Mouse (Mus musculus) layer of hippocampus, adult 9-10 months (tissue): ENCODE measurements around the gene Nlrc5.

ENCODE experiments used
- DNase-seq: peaks from one replicate; pipeline ENCODE4 v3.0.0; 2022; ENCODE audit warnings: low spot score

The Nlrc5 gene

DNA sequence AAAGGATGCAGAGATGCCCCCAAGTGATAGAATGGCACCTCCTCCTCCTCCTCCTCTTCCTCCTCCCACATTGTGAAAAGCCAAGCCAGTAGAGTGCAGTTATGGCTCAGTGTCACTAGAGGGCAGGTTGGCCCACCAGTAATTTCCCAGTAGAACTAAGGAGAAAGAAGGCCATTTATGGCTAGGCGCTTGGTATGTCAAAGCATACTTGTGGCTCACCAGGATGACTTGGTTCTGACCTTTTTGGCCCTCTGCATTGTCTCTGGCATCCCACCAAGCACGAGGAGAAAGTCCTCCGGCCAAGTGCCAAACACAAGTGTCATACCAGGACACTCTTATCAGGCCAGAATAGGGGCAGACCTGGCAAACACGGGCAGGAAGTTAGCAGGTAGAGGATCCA, 94.1 kb downstream of the Nlrc5 start:
- peak; percentile 39 for DNase-seq

GRCm38 (mm10) chr8:94529875-94530274, 95.7 kb downstream of the Nlrc5 start:
- DNase-seq, result no peak

DNA sequence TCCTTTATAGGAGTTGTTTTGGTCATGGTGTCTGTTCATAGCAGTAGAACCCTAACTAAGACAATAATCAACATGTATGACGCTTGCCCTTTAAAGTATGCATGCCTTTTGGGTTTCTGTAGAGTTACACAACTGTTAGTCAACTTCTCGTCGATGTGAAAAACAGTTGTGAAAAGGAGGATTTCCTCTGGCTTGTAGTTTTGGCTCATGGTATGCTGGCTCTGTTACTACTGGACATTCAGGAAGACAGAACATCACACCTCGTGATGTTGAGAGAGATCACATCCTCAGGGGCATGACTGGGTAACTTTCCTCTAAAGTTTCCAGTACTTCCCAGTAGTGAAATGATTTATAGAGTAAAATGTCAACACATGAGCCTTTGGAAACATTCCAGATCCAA, 96.5 kb downstream of the Nlrc5 start:
- no peak for DNase-seq

DNA sequence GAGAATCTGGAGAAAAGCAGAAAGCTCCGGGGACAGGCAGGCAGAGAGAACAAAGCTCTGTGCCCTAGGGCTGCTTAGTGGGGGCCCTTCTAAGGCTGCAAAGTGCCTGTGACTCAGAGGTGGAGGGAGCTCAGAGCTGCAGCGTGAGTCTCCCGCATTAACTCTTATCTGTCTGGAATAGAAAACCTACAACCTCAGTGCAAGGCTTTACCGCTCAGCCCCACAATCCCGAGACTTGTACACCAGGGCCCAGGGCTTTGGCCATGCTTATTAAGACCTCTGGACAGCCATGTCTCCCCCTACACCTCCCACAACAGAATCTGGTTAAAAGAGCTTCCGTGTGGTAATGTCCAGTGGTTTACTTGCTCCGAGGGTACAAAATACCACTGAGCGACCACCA, 97.8 kb downstream of the Nlrc5 start:
- no peak for DNase-seq

DNA sequence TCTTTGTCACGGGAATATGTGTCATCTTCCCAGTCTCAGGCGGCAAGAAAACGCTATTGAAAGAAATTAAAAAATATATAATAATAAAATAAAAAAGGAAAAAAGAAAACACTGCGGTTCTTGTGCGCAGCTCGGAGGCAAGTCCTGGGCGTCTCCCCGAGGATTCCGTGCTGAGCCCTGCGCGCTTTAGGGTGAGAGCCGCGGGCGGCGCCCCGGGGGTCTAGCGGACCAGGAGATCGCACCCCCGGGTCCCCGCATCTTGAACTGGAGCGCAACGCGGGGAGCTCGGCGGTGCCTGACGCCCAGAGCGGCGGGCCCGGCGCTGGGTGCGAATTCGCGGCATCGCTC, 98.3 kb downstream of the Nlrc5 start:
- no peak for DNase-seq

- DNase-seq, result no peak
Measured at GRCm38 (mm10) chr8:94532873-94533671, 98.9 kb downstream of the Nlrc5 start, which contains the start of gene Cpne2. Gene Cpne2, plus strand, starts transcription at chr8:94532990.

GRCm38 (mm10) chr8:94534612-94535011, 100.5 kb downstream of the Nlrc5 start:
- DNase-seq, result no peak

- no peak for DNase-seq
Measured at GRCm38 (mm10) chr8:94535631-94536030, 101.5 kb downstream of the Nlrc5 start.

DNA sequence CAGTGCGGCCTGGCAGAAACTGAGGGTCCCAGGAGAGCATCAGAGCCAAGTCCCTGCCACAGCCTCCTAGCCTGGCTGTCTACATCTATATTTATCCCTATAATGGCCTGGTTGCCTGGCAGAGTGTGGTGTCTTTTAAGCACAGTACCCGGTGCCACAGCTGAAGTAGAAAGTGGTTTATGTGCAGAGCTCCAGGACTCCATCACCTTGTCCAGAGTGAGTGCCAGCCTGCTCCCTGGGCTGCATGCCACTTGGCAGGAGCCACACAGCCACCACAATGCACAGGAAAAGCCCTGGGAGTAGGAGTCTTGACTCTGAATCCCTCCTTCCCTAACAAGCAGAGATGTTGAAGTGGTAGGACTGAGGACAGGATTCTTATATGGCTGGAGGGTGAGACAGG, 103.3 kb downstream of the Nlrc5 start:
- no peak for DNase-seq

- DNase-seq, result no peak
Measured at GRCm38 (mm10) chr8:94540025-94540424, 105.9 kb downstream of the Nlrc5 start.

- DNase-seq, result no peak
Measured at GRCm38 (mm10) chr8:94540889-94541795, 107.0 kb downstream of the Nlrc5 start.

GRCm38 (mm10) chr8:94543981-94544380, 109.8 kb downstream of the Nlrc5 start:
- no peak for DNase-seq

GRCm38 (mm10) chr8:94549041-94549440, 114.9 kb downstream of the Nlrc5 start:
- no peak for DNase-seq

GRCm38 (mm10) chr8:94549482-94549881, 115.3 kb downstream of the Nlrc5 start:
- DNase-seq, result no peak

DNA sequence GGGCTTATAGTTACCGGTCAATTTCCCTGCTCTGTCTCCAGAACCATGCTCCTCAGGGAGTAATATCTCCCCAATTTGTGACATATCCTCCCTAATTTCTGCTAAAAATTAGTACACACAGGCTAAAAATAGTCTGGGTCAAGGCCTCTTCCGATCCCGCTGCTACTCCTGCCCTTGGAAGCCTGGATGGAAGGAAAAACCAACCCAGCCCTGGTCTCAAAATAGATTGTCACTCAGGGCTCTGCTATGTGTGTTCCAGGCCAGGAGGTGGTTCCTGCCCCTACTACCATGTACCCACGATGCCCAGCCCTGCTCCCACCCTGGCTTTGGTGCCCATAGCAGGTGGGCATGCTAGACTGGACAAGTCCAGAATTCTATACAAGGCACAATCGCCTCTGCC, 115.8 kb downstream of the Nlrc5 start:
- no peak for DNase-seq

- peak; percentile 33 for DNase-seq
Measured at GRCm38 (mm10) chr8:94551471-94552422, 117.6 kb downstream of the Nlrc5 start.

DNA sequence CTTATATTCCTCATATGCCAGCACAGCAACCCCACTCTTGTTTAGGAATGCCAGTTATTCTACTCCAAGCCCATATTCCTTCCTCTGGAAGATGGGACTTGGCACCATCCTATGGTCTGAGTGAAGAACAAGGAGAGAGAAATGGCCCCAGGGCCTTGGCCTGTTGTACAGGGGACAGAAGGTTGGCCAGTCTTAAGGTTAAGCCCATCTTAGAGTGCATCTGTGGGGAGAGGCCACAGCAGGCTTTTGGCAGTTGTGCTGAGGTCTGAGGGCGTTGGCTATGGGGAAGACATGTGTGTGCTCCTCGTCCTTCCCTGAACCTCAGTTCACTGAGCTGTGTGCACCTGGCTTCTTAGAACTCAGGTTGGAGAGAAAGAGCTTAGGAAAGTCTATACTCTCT, 118.5 kb downstream of the Nlrc5 start:
- DNase-seq, result no peak

DNA sequence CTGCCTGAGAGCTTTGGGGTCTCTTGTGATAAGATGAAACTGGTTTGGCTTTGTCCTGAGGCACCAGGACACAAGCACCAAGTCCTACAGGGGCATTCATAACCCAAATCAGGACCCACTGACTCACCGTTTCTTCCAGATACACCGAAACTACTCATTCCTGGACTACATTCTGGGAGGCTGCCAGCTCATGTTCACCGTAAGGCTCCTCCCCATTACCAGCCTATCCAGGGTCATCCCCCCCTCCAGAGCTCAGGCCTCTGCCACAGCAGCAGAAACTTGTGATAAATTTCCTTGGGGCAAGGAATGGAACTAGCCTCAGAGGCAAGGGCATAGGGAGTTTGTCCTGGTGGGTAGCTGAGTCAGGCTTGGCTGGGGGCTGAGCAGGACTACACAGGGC, 123.1 kb downstream of the Nlrc5 start:
- no peak for DNase-seq

DNA sequence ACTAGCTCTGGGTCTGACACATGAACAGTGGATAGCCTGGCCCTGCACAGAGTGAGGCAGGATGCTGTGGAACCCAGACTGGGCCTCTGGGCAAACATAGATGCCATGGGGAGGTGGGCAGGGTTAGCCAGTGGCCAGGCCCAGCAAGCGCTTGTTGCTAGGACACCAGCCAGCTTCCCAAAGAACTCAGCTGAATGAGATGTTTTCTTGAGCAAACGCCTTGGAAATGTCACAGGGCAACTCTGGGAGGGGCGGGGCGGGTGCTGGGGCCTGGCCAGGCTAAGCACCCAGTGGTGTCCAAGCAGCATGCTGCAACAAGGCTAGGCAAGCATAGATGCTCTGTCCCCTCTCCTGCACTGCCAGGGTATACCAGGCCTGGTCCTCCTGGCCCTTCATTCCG, 127.1 kb downstream of the Nlrc5 start:
- DNase-seq, result no peak

- no peak for DNase-seq
Measured at GRCm38 (mm10) chr8:94564421-94564820, 130.3 kb downstream of the Nlrc5 start.

DNA sequence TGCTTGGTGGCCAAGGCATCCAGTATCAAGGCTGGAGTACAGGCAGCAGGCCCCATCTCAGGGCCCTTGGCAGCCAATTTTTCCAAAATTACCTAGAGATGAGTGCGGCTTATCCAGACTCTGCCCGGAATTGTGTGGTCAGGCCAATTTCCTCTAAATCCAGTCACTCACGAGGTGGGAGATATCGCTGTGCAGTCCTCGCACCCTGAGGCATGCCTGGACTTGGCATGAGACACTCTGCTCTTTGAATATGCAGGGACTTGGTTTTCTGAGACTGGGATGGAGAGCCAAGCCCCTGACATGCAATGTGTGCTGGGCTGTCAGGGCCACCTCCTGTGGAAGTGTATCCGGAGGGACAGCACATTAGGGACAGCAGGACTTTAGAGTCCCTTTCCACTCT, 131.9 kb downstream of the Nlrc5 start:
- DNase-seq, result no peak
